Mouse (Mus musculus): ENCODE data around the gene Pnpt1. TPM values are rescaled to one million over a fixed set of nuclear protein-coding genes. Genes with fewer than 3 reads are reported as not detected.

The Pnpt1 gene
- total RNA-seq, 2 experiments from 2014 or later = 14.3 to 15.3 TPM

Other genes starting within 250 kb of the Pnpt1 start
- gene Ppp4r3b, start 42.1 kb downstream of the Pnpt1 start, total RNA-seq (2021) = 10 to 100 TPM; 23.6 to 25.0 TPM
- 1 to 10 TPM; 6.9 to 9.9 TPM for gene Cfap36, start 116.7 kb downstream of the Pnpt1 start, total RNA-seq (2021)
- gene Ccdc88a, start 242.9 kb downstream of the Pnpt1 start, total RNA-seq (2021) = 1 to 10 TPM; 3.6 to 4.2 TPM